Mouse (Mus musculus) ES-E14 (cell line): ENCODE data around the gene E030018B13Rik.

ENCODE experiments used
- CHD2 ChIP-seq: IDR thresholded peaks from 2 replicates; pipeline ENCODE4 v1.6.1; 2014; ENCODE audit warnings: mild to moderate bottlenecking, low read depth, low read length, inconsistent platforms
- HCFC1 ChIP-seq: IDR thresholded peaks from 2 replicates; pipeline ENCODE4 v1.6.1; 2012; ENCODE audit warnings: low read length, inconsistent platforms, borderline replicate concordance; ENCODE audit not compliant: insufficient read depth
- MAFK ChIP-seq: IDR thresholded peaks from 2 replicates; pipeline ENCODE4 v1.6.1; 2014; ENCODE audit warnings: mild to moderate bottlenecking, low read depth, low read length, inconsistent platforms; ENCODE audit not compliant: insufficient read depth
- ZC3H11A ChIP-seq: IDR thresholded peaks from 2 replicates; pipeline ENCODE4 v1.6.1; 2012; ENCODE audit warnings: low read depth, mild to moderate bottlenecking, inconsistent platforms, low read length, borderline replicate concordance
- ZNF384 ChIP-seq: IDR thresholded peaks from 2 replicates; pipeline ENCODE4 v1.6.1; 2012; ENCODE audit warnings: low read depth, low read length, inconsistent platforms

DNA sequence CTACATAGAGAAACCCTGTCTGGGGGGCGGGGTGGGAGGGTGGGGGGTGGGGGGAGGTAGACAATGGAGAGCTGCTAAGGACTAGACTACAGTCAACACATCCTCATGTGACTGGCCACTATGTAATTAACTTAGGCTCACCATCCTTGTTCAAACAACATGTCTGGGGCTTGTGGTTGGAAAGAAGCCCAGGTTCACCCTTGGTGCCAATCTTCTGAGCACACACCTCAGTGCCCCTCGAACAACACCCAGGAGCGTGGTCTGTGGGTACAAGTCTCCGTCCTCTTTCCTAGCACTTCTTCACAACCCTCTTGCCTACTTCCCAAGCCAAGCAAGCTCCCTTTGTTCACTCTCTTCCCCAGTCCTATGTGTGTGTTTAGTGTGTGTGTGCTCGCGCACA, 10.5 kb downstream of the E030018B13Rik start:
- TF ChIP-seq CHD2 (no peak), ZC3H11A (no peak), MAFK (no peak), HCFC1 (no peak), ZNF384 (no peak)
